Mouse (Mus musculus): Measurements from ENCODE around the gene 4930503E14Rik.
"Not testable (repeated sequence)": the region's sequence is repeated elsewhere in the genome, so short reads cannot be mapped to it uniquely, and the experiment has no call there.

The 4930503E14Rik gene

DNA sequence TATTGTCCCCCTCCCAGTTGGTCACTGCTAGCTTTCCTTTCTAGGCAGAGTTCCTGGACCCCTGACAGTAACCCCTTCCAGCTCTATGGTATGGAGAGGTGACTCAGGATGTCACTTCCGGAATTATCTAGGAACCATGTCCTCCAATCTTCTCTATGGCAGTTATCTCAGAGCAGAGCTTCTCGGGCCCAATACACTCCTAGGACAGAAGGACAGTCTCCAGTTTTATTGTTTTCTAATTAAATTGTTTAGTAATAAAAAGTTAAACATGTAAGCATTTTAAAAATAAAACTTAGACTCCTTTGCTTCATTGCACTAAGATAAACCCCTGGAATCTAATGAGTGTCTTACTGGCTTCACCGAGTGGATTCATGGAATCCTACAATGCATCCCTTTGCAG, at the start of gene 4930503E14Rik:
Gene 4930503E14Rik, minus strand, starts transcription at position 101 of the 400 bp plus-strand sequence.
- in situ Hi-C loops (cut with MboI), result not testable (repeated sequence)

DNA sequence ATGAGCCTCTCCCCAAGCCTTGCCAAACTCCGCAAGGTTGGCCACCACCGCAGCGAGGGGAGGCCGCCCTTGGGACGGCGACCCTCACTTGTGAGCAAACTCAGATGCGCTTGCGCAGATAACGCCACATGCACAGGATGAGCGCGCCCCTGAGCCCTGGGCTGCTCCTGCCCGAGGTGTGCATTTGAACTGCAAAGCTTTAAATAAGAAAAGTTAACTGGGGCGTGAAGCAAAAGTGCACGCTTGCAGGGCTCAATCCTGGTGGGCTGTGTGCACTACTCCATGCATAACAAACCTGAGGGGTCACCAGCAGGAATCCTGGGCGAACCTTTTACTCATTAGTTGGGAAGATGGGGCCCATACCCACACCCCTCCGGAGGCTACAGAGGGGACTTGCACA, 35.0 kb upstream of the 4930503E14Rik start:
- in situ Hi-C loops (cut with MboI), result no loop called here

DNA sequence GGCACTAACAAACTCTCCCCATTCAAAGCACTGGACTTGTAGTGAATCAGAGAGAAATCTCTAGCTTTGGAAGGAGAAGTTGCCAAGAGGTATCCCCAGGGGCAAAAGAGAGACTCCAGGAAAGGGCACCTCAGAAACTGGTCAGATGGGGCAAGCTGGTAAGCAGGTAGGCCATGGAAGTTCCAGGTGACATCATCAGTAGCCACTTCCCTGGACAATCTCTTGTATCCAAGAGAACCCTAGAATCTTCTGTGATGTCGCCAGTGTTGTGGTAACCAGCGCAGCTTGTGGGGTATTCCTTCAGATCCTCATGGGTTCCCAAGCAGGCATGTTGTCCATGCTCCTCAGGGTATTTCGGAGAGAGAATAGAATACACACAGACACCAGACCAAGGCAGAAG, 15.7 kb downstream of the 4930503E14Rik start, which contains the start of gene Gm8212:
Gene Gm8212, plus strand, starts transcription at position 301 of the 400 bp plus-strand sequence.
- in situ Hi-C loops (cut with MboI), result not testable (repeated sequence)

- in situ Hi-C loops (cut with MboI), result not testable (repeated sequence)
Observed at GRCm38 (mm10) chr14:44123551-44123950, 89.5 kb downstream of the 4930503E14Rik start, which contains the start of gene Gm3327. Gene Gm3327, plus strand, starts transcription at chr14:44123851.
